Mouse (Mus musculus) liver, adult 2 months (tissue): ENCODE data around the gene Afmid. TPM values are rescaled to one million over a fixed set of nuclear protein-coding genes. Genes with fewer than 3 reads are reported as not detected.

Experiments
- DNase-seq: peaks from one replicate; pipeline ENCODE4 v3.0.0-alpha.2; 2011; ENCODE audit warnings: low read depth, low spot score; ENCODE audit errors: extremely low read depth
- H3K27ac ChIP-seq: fragments of 200-500 bp; replicated peaks from 2 replicates; pipeline ENCODE4 v1.5.1; 2012; ENCODE audit warnings: low read depth, mild to moderate bottlenecking, control low read depth, inconsistent platforms, low read length; ENCODE audit not compliant: insufficient read depth
- H3K27me3 ChIP-seq: fragments of 200-500 bp; 2 replicates; pipeline ENCODE4 v1.6.1; 2012; ENCODE audit warnings: mild to moderate bottlenecking, moderate library complexity, low read length, inconsistent platforms; ENCODE audit not compliant: control insufficient read depth, insufficient read depth
- H3K36me3 ChIP-seq: fragments of 200-500 bp; 2 replicates; pipeline ENCODE4 v1.6.1; 2012; ENCODE audit warnings: low read length, inconsistent platforms; ENCODE audit not compliant: control insufficient read depth, insufficient read depth
- H3K4me1 ChIP-seq: fragments of 200-500 bp; 2 replicates; pipeline ENCODE4 v1.6.1; 2011; ENCODE audit warnings: low read length; ENCODE audit not compliant: control insufficient read depth, insufficient read depth
- H3K4me3 ChIP-seq: fragments of 200-500 bp; 2 replicates; pipeline ENCODE4 v1.5.1; 2011; ENCODE audit warnings: low read depth, mild to moderate bottlenecking, control low read depth, low read length, moderate library complexity; ENCODE audit not compliant: insufficient read depth
- H3K79me2 ChIP-seq: fragments of 200-500 bp; 2 replicates; pipeline ENCODE4 v1.6.1; 2012; ENCODE audit warnings: inconsistent platforms, mild to moderate bottlenecking, low read length, moderate library complexity; ENCODE audit not compliant: control insufficient read depth, insufficient read depth
- H3K9ac ChIP-seq: fragments of 200-500 bp; 2 replicates; pipeline ENCODE4 v1.6.1; 2012; ENCODE audit warnings: low read depth, mild to moderate bottlenecking, control low read depth, inconsistent platforms, low read length
- CTCF ChIP-seq: fragments of 200-500 bp; IDR thresholded peaks from 2 replicates; pipeline ENCODE4 v1.5.1; 2011; ENCODE audit warnings: low read depth, low read length, control low read depth
- POLR2A ChIP-seq: fragments of 200-500 bp; IDR thresholded peaks from 2 replicates; pipeline ENCODE4 v1.6.1; 2011; ENCODE audit warnings: low read length, control low read depth; ENCODE audit not compliant: insufficient read depth; ENCODE audit errors: extremely low read depth
- WGBS: fragments of 180-500 bp; shearing (Covaris S2); methylation state at CpG from one replicate; pipeline ENCODE4 v1.1.7; 2018; 5-methylcytosine and 5-hydroxymethylcytosine counted together
- polyA plus RNA-seq: library from polyadenylated mRNA; depleted of rRNA; stranded (reverse); fragments of >200 nt; gene quantifications from 2 replicates; pipeline ENCODE4 v1.2.3, GENCODE M21; 2012
- total RNA-seq: library from RNA; depleted of rRNA; stranded (reverse); fragments of >200 nt; gene quantifications from 2 replicates; pipeline ENCODE4 v1.2.3, GENCODE M21; 2014

Afmid gene
- total and polyA plus RNA-seq, 2 experiments: 117 to 119 TPM

DNA sequence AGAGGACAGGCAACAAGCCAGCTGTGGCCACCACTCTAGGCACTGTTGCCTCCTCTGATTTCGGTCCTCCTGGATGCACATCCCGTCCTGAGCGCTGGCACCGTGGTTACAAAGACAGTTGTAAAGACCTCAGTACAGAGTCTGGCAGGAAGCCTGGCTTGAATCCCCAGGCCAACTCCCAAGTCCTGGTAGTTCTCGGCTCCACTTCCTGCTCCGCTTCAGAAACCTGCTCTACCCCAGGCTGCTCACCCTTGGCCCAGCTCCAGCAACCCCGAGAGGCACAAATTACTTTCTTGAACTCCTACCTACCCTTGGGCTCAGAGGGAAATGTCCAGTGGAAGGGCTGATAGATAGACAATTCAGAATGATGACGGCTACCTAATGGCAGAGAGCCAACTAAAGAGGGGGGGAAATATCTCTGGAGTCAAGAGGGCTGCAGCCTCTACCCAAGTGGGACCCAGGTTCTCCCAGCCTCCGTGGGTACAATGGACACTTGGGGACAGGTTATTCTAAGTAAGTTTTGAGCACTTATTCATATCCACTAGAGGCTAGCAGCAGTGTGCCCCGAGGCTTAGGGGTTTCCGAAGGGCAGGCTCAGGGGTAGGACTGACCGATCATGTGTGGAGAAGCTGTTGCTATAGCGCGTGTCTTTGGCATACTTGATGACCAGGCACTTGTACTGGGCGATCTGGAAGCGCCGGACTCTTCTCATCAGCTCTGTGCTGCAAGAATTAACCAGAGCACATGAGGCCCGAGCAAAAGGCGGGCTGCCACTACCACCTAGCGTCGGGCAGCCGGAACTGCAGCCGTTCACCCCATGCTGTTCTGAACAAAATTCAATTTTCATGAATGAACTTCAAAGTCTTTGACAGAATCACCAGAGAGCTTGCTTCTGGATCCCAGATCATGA lies 1.4 kb upstream of the Afmid start:
- DNase-seq: peak; percentile 70
- peaks cover 39% of the 10 kb centered on the region for H3K4me1 ChIP-seq

DNA sequence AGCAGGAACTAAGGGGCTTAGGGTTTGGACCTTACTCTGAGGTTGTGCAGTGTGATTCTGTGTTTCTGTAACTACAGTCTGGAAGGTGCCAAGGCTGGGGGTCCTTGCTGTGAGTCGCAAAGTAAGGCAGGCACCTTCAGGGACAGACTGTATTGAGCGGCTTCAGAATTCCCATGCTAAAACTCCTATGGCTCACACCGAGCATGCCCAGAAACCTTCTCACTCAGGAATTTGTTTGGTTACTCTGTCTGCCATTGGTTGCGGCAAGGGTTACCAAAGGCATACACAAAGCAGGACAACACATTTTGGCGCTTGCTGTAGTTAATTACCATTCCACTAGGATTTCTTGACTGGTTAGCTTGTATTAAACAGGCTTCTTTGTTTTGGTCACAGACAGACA lies 440 bp downstream of the Afmid start:
- WGBS: 10% methylated on average over 5 of the region's 5 CpGs
- H3K9ac ChIP-seq: peak overlapping the region; percentile 83
- TF ChIP-seq POLR2A: no peak
- DNase-seq: no peak
- H3K27me3 ChIP-seq: no peaks in the 10 kb centered on the region
- peak overlapping the region; percentile 97 for H3K27ac ChIP-seq
- no peaks in the 10 kb centered on the region for H3K36me3 ChIP-seq
- peak overlapping the region; percentile 78 for H3K4me3 ChIP-seq
- H3K79me2 ChIP-seq: no peaks in the 10 kb centered on the region
- H3K4me1 ChIP-seq: peaks cover 49% of the 10 kb centered on the region

More for the DNA sequence above, 1.4 kb upstream of the Afmid start:
- Histone ChIP-seq H3K79me2 (no peaks in the 10 kb centered on the region), H3K36me3 (no peaks in the 10 kb centered on the region), H3K27me3 (no peaks in the 10 kb centered on the region), H3K27ac (peak overlapping the region; percentile 38), H3K4me3 (peak overlapping the region; percentile 12; the same call in 1 of the 2 replicates), H3K9ac (peak overlapping the region; percentile 17)
- TF ChIP-seq CTCF: peak; percentile 97
- no peak for TF ChIP-seq POLR2A
- 1% methylated on average over 23 of the region's 23 CpGs for WGBS

DNA sequence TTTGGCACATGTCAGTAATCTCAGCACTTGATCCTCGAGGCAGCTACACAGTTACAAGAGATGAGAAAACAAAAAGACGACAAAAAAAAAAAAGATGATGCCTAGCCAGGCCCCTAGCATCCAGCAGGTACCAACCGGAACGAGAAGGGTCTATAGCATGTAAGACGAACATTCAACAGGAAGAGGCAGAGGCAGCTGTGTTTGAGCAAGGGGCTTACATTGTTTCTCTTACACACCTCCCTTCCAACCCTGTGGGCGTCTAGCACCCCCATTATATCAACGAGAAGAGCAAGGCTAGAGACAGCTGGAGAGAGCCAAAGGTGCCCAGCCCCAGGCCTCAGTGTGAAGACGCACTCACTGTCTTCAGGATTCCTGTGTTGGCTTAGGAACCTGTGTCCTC lies 1.2 kb downstream of the Afmid start:
- peaks cover 45% of the 10 kb centered on the region for H3K4me1 ChIP-seq
- H3K27ac ChIP-seq: peak overlapping the region; percentile 97
- H3K9ac ChIP-seq: peak overlapping the region; percentile 83
- DNase-seq: no peak
- no peaks in the 10 kb centered on the region for H3K79me2 ChIP-seq
- H3K4me3 ChIP-seq: peak overlapping the region; percentile 78
- TF ChIP-seq CTCF (no peak), POLR2A (no peak)
- no peaks in the 10 kb centered on the region for H3K36me3 ChIP-seq
- H3K27me3 ChIP-seq: no peaks in the 10 kb centered on the region
- 20% methylated on average over 8 of the region's 8 CpGs for WGBS

DNA sequence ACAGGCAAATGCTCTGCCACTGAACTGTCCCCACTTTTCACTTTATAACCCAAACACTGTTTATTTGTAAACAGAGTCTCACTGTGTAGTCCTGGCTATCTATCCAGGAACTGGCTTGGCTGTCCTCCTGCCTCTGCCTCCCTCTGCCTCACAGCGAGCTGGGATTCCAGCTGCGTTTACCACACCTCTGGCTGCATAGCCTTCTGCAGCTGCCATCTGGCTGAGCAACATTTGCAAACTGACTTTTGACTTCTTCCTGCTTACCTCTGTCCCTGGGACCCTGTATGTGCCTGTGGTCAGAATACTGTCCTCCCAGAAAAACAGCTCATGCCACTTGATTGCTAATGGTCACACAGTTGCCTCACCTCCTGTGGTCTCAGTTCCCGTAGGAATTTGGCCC lies 1.7 kb downstream of the Afmid start:
- Histone ChIP-seq H3K4me1 (peaks cover 44% of the 10 kb centered on the region), H3K9ac (peak overlapping the region; percentile 83), H3K79me2 (no peaks in the 10 kb centered on the region), H3K36me3 (no peaks in the 10 kb centered on the region), H3K4me3 (peak overlapping the region; percentile 78), H3K27me3 (no peaks in the 10 kb centered on the region), H3K27ac (peak overlapping the region; percentile 97)
- no peak for TF ChIP-seq CTCF
- TF ChIP-seq POLR2A: peak; percentile 51; the same call in 1 of the 2 replicates
- DNase-seq: peak; percentile 91
- 6% methylated on average over 3 of the region's 3 CpGs for WGBS

DNA sequence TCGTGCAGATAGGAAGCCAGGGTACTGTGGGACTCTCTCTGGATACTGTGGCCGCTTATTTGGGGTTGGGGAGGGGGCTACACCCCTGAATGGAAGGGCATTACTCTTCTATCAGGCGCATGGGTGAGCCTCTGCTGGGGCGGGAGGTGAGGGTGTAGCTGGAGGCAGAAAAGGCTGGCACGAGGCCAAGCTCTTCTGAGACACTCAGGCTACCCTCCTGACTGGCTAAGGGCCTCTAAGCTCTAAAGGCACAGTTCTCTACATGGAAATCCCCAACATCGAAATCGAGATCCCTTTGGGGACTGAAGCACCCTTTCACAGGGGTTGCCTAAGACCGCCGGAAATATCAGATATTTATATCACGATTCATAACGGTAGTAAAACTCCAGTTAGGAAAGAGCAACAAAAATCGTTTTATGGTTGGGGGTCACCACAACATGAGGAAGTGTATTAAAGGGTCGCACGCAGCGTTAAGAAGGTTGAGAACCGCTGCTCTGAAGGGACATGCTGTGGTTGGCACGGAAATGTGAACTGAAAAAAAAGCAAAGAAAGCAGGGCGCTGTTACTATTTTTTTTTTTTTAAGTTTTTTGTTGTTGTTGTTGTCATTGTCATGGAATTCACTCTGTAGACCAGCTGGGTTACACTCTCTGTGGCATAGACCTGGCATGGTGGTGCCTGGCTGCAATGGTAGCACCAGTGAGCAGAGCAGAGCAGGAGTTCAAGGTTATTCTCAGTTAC lies 2.6 kb downstream of the Afmid start:
- H3K27me3 ChIP-seq: no peaks in the 10 kb centered on the region
- H3K27ac ChIP-seq: peak overlapping the region; percentile 97
- peaks cover 50% of the 10 kb centered on the region for H3K4me1 ChIP-seq
- TF ChIP-seq CTCF (no peak), POLR2A (no peak)
- no peaks in the 10 kb centered on the region for H3K36me3 ChIP-seq
- H3K79me2 ChIP-seq: no peaks in the 10 kb centered on the region
- 21% methylated on average over 18 of the region's 18 CpGs for WGBS
- DNase-seq: peak; percentile 54
- peak overlapping the region; percentile 83 for H3K9ac ChIP-seq
- peak overlapping the region; percentile 17; the same call in 1 of the 2 replicates for H3K4me3 ChIP-seq
